Mouse (Mus musculus) ES-Bruce4 (cell line): ENCODE results near the gene Aspscr1. TPM values are rescaled to one million over a fixed set of nuclear protein-coding genes. Genes with fewer than 3 reads are reported as not detected.
A peak's percentile ranks its signal among the peaks of the same experiment; 100 is the strongest.

ENCODE experiments used
- H3K27ac ChIP-seq: 2 replicates; pipeline ENCODE4 v1.5.1; 2012; ENCODE audit warnings: low read length, inconsistent platforms; ENCODE audit not compliant: insufficient read depth
- H3K27me3 ChIP-seq: 2 replicates; pipeline ENCODE4 v1.6.1; 2012; ENCODE audit warnings: mild to moderate bottlenecking, low read length, inconsistent platforms; ENCODE audit not compliant: control insufficient read depth, poor library complexity, insufficient read depth, severe bottlenecking
- H3K36me3 ChIP-seq: 2 replicates; pipeline ENCODE4 v1.6.1; 2012; ENCODE audit warnings: inconsistent platforms, mild to moderate bottlenecking, low read length, moderate library complexity; ENCODE audit not compliant: control insufficient read depth, poor library complexity, insufficient read depth, severe bottlenecking
- H3K4me1 ChIP-seq: one replicate; pipeline ENCODE4 v1.8.1; 2011; ENCODE audit warnings: low read length; ENCODE audit not compliant: control insufficient read depth, insufficient read depth
- H3K4me3 ChIP-seq: 2 replicates; pipeline ENCODE4 v1.5.1; 2011; ENCODE audit warnings: low read depth, mild to moderate bottlenecking, low read length
- H3K9ac ChIP-seq: 2 replicates; pipeline ENCODE4 v1.6.1; 2012; ENCODE audit warnings: low read depth, mild to moderate bottlenecking, inconsistent platforms; ENCODE audit not compliant: poor library complexity, severe bottlenecking
- H3K9me3 ChIP-seq: replicated peaks from 2 replicates; pipeline ENCODE4 v1.6.1; 2012; ENCODE audit warnings: mild to moderate bottlenecking, low read length, inconsistent platforms; ENCODE audit not compliant: control insufficient read depth, poor library complexity, insufficient read depth, severe bottlenecking
- CTCF ChIP-seq: IDR thresholded peaks from one replicate; pipeline ENCODE4 v1.8.1; 2011; ENCODE audit warnings: low read depth, low read length
- EP300 ChIP-seq: IDR thresholded peaks from 2 replicates; pipeline ENCODE4 v1.6.1; 2011; ENCODE audit warnings: low read depth, low read length; ENCODE audit not compliant: insufficient read depth
- POLR2A ChIP-seq: IDR thresholded peaks from one replicate; pipeline ENCODE4 v1.8.1; 2011; ENCODE audit warnings: low read length; ENCODE audit not compliant: insufficient read depth
- polyA plus RNA-seq: library from polyadenylated mRNA; stranded (reverse); fragments of >200 nt; gene quantifications from 2 replicates; pipeline ENCODE4 v1.2.4, GENCODE M21; 2011; ENCODE audit warnings: low read depth; ENCODE audit not compliant: missing spikeins, insufficient read depth, insufficient read length

Aspscr1 gene
- polyA plus RNA-seq, 1 experiment, result 50.8 TPM

- H3K9ac ChIP-seq, result peak overlapping the region; percentile 62
- H3K27me3 ChIP-seq, result no peaks in the 10 kb centered on the region
- peaks cover 3% of the 10 kb centered on the region; the same call in 1 of the 2 replicates for H3K36me3 ChIP-seq
- peaks cover 5% of the 10 kb centered on the region for H3K4me1 ChIP-seq
- TF ChIP-seq CTCF (peak; percentile 60), POLR2A (no peak)
- peak overlapping the region; percentile 87 for H3K4me3 ChIP-seq
- H3K27ac ChIP-seq, result no peak overlapping the region
- H3K9me3 ChIP-seq, result no peaks in the 10 kb centered on the region
These were observed 40.2 kb downstream of the Aspscr1 start for GRCm38 (mm10) chr11:120712771-120713568.

GRCm38 (mm10) chr11:120713580-120714518 is 41.1 kb downstream of the Aspscr1 start, which contains the start of the genes Cenpx and Lrrc45:
TSS of gene Cenpx (minus strand) at chr11:120713738.
TSS of gene Lrrc45 (plus strand) at chr11:120713925.
- Histone ChIP-seq H3K4me1 (no peaks in the 10 kb centered on the region), H3K27me3 (no peaks in the 10 kb centered on the region), H3K27ac (no peak within 1 kb of the TSS), H3K9me3 (no peaks in the 10 kb centered on the region), H3K36me3 (peaks cover 3% of the 10 kb centered on the region; the same call in 1 of the 2 replicates), H3K9ac (peak within 1 kb of the TSS; percentile 62), H3K4me3 (peak within 1 kb of the TSS; percentile 87)
- no peak for TF ChIP-seq CTCF

- H3K27me3 ChIP-seq, result no peaks in the 10 kb centered on the region
- no peak for TF ChIP-seq POLR2A
- no peak for TF ChIP-seq EP300
- TF ChIP-seq CTCF, result no peak
- H3K4me1 ChIP-seq, result no peaks in the 10 kb centered on the region
- H3K36me3 ChIP-seq, result peaks cover 3% of the 10 kb centered on the region; the same call in 1 of the 2 replicates
- no peaks in the 10 kb centered on the region for H3K9me3 ChIP-seq
- peak overlapping the region; percentile 69 for H3K4me3 ChIP-seq
- 0 out of 2 replicates have a peak overlapping the region, but pooled peaks have one; percentile 32 for H3K9ac ChIP-seq
- H3K27ac ChIP-seq, result no peak overlapping the region
These were observed 41.8 kb downstream of the Aspscr1 start for GRCm38 (mm10) chr11:120714546-120714945.

- Histone ChIP-seq H3K4me1 (no peaks in the 10 kb centered on the region), H3K27me3 (no peaks in the 10 kb centered on the region), H3K4me3 (no peak overlapping the region)
These were observed 42.4 kb downstream of the Aspscr1 start for GRCm38 (mm10) chr11:120715131-120715530.

GRCm38 (mm10) chr11:120719242-120719641 is 46.5 kb downstream of the Aspscr1 start:
- H3K9ac ChIP-seq, result no peak overlapping the region
- no peaks in the 10 kb centered on the region for H3K36me3 ChIP-seq

More at GRCm38 (mm10) chr11:120715131-120715530, 42.4 kb downstream of the Aspscr1 start:
- Histone ChIP-seq H3K9ac (no peak overlapping the region), H3K36me3 (peaks cover 3% of the 10 kb centered on the region; the same call in 1 of the 2 replicates), H3K9me3 (no peaks in the 10 kb centered on the region), H3K27ac (no peak overlapping the region)
- TF ChIP-seq POLR2A (no peak), CTCF (no peak), EP300 (no peak)

More at GRCm38 (mm10) chr11:120719242-120719641, 46.5 kb downstream of the Aspscr1 start:
- Histone ChIP-seq H3K4me3 (no peak overlapping the region), H3K9me3 (no peaks in the 10 kb centered on the region), H3K27ac (no peak overlapping the region), H3K4me1 (no peaks in the 10 kb centered on the region), H3K27me3 (no peaks in the 10 kb centered on the region)
- TF ChIP-seq CTCF (no peak), POLR2A (no peak), EP300 (no peak)
